ENCODE assay signal across 8 mouse cellular contexts in the genomic region with DNA sequence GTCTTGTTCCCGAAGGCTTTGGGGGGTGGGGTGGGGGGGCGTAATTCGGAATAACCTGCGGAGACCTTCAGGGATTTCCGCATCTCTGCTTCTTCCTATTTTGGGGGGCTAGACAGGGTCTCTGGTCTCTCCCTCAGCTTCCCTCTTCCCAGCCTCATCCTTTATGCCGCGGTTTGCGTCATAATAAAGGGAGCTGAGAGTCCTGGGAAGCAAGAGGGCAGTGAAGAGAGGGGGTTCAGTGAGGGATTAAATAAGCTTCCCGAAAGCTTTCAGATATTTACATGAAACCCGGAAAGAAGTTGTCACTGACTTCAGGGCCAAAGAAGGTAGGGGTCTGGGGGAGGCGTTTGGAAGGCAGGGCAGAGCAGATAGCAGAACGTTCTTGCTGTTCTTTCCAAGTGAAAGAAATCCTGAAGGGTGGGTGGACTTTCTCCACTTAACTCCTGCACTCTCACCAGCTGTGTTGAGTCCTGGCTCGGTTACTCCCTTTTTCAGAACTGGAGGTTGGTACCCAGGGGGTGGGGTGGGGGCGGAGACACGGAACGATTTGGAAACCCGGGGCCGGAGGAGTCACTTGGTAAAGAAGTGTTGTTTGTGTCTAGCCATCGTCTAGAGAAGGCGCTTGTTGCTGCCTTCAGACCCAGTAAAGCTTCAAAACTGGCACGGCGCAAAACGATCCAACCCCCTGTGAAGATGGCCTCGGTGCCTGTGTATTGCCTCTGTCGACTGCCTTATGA. TPM values are rescaled to one million over a fixed set of nuclear protein-coding genes. Genes with fewer than 3 reads are reported as not detected.
DNase-seq lines count a peak whose midpoint lies in the region; ATAC-seq and TF ChIP-seq lines count a peak whose summit lies in the region.

No protein-coding gene starts in this region.

- peak overlapping the region; percentile 97; the same call in 1 of the 2 replicates for H3K27ac ChIP-seq in forebrain, embryonic 13.5 days
- peak overlapping the region; percentile 97 for H3K27ac ChIP-seq in hindbrain, postnatal 0 days
- no peak overlapping the region for H3K27ac ChIP-seq in liver, embryonic 11.5 days (ENCODE audit: low read depth, low read length)
- peak overlapping the region; percentile 96; the same call in 1 of the 2 replicates for H3K27ac ChIP-seq in midbrain, postnatal 0 days (ENCODE audit: low read depth, low read length)

- no peak for TF ChIP-seq CTCF in hindbrain, postnatal 0 days (IDR thresholded peaks at IDR 0.05; ENCODE audit: low read depth)
- TF ChIP-seq CTCF in midbrain, postnatal 0 days (IDR thresholded peaks at IDR 0.05), result no peak

- H3K9me3 ChIP-seq in forebrain, embryonic 13.5 days (replicated peaks), result no peaks in the 10 kb centered on the region
- H3K9me3 ChIP-seq in hindbrain, postnatal 0 days (ENCODE audit: low read length), result no peaks in the 10 kb centered on the region
- no peaks in the 10 kb centered on the region for H3K9me3 ChIP-seq in liver, embryonic 11.5 days (ENCODE audit: control insufficient read depth, low read length)
- no peaks in the 10 kb centered on the region for H3K9me3 ChIP-seq in midbrain, postnatal 0 days (ENCODE audit: low read length)

- no peak for ATAC-seq in forebrain, embryonic 13.5 days
- no peak for ATAC-seq in hindbrain, postnatal 0 days
- ATAC-seq in liver, embryonic 11.5 days (replicated peaks; ENCODE audit: low FRiP score), result no peak
- no peak for ATAC-seq in midbrain, postnatal 0 days (ENCODE audit: low FRiP score)

- WGBS in forebrain, embryonic 13.5 days, result 24% methylated on average over 25 of the region's 25 CpGs
- WGBS in hindbrain, postnatal 0 days, result 29% methylated on average over 25 of the region's 25 CpGs
- 24% methylated on average over 25 of the region's 25 CpGs for WGBS in liver, embryonic 11.5 days
- 22% methylated on average over 25 of the region's 25 CpGs for WGBS in midbrain, postnatal 0 days

- DNase-seq in right cerebral cortex, adult 18-20 months, result peak; percentile 4
- no peak for DNase-seq in right cerebral cortex, postnatal 14 days
- peak; percentile 32 for DNase-seq in c-Kit-positive CD71-positive TER-119-negative erythroid progenitor cells, embryonic 14.5 days (ENCODE audit: low read depth)
- DNase-seq in hindbrain, postnatal 0 days (ENCODE audit: low spot score), result peak; percentile 25
- DNase-seq in liver, embryonic 11.5 days (ENCODE audit: low spot score), result peak; percentile 33
- peak; percentile 1 for DNase-seq in midbrain, postnatal 0 days (ENCODE audit: low spot score)
- DNase-seq in urinary bladder, postnatal 25 days (ENCODE audit: low spot score), result peak; percentile 4

- H3K4me3 ChIP-seq in forebrain, embryonic 13.5 days, result peak overlapping the region; percentile 54
- H3K4me3 ChIP-seq in hindbrain, postnatal 0 days (ENCODE audit: low read length), result peak overlapping the region; percentile 53
- peak overlapping the region; percentile 61 for H3K4me3 ChIP-seq in liver, embryonic 11.5 days (ENCODE audit: low read depth, low read length)
- H3K4me3 ChIP-seq in midbrain, postnatal 0 days (ENCODE audit: low read depth, low read length), result peak overlapping the region; percentile 49

- H3K9ac ChIP-seq in forebrain, embryonic 13.5 days, result peak overlapping the region; percentile 70
- peak overlapping the region; percentile 72 for H3K9ac ChIP-seq in hindbrain, postnatal 0 days (replicated peaks; ENCODE audit: low read length)
- H3K9ac ChIP-seq in liver, embryonic 11.5 days (ENCODE audit: low read depth, low read length), result peak overlapping the region; percentile 82
- H3K9ac ChIP-seq in midbrain, postnatal 0 days (replicated peaks; ENCODE audit: low read length, poor library complexity, severe bottlenecking), result peak overlapping the region; percentile 68

- peak overlapping the region; percentile 70 for H3K4me2 ChIP-seq in forebrain, embryonic 13.5 days
- peak overlapping the region; percentile 62 for H3K4me2 ChIP-seq in hindbrain, postnatal 0 days (ENCODE audit: low read depth, low read length)
- peak overlapping the region; percentile 74 for H3K4me2 ChIP-seq in liver, embryonic 11.5 days
- H3K4me2 ChIP-seq in midbrain, postnatal 0 days (ENCODE audit: low read depth, low read length, poor library complexity, severe bottlenecking), result peak overlapping the region; percentile 57

- 0 out of 2 replicates have a peak, but pooled peaks cover 6% of the 10 kb centered on the region for H3K4me1 ChIP-seq in forebrain, embryonic 13.5 days
- H3K4me1 ChIP-seq in hindbrain, postnatal 0 days (ENCODE audit: insufficient read depth, low read length), result no peaks in the 10 kb centered on the region
- H3K4me1 ChIP-seq in liver, embryonic 11.5 days (replicated peaks; ENCODE audit: control insufficient read depth, insufficient read depth, low read length), result peaks cover 3% of the 10 kb centered on the region; the same call in 1 of the 2 replicates
- no peaks in the 10 kb centered on the region for H3K4me1 ChIP-seq in midbrain, postnatal 0 days (ENCODE audit: insufficient read depth, low read length)

- no peaks in the 10 kb centered on the region for H3K36me3 ChIP-seq in forebrain, embryonic 13.5 days (ENCODE audit: poor library complexity, severe bottlenecking)
- no peaks in the 10 kb centered on the region for H3K36me3 ChIP-seq in hindbrain, postnatal 0 days (ENCODE audit: insufficient read depth, low read length)
- H3K36me3 ChIP-seq in liver, embryonic 11.5 days (ENCODE audit: control insufficient read depth, insufficient read depth, low read length), result no peaks in the 10 kb centered on the region
- H3K36me3 ChIP-seq in midbrain, postnatal 0 days (ENCODE audit: insufficient read depth, low read length), result no peaks in the 10 kb centered on the region

- H3K27me3 ChIP-seq in forebrain, embryonic 13.5 days, result no peaks in the 10 kb centered on the region
- no peaks in the 10 kb centered on the region for H3K27me3 ChIP-seq in hindbrain, postnatal 0 days (ENCODE audit: insufficient read depth, low read length)
- H3K27me3 ChIP-seq in liver, embryonic 11.5 days (replicated peaks; ENCODE audit: control insufficient read depth, insufficient read depth, low read length), result no peaks in the 10 kb centered on the region; the same call in 1 of the 2 replicates
- H3K27me3 ChIP-seq in midbrain, postnatal 0 days (ENCODE audit: insufficient read depth, low read length), result no peaks in the 10 kb centered on the region

RNA-seq across cellular contexts. Expression of gene Phf8, which starts 1.5 kb away (rescaled TPM):
- polyA plus RNA-seq in forebrain, embryonic 13.5 days (2015; fragmentation: Nextera tagmentation; extraction: Ambion mirVana), result 22.7 and 25.4 TPM in 2 replicates
- 12.4 and 13.1 TPM in 2 replicates for total RNA-seq in hindbrain, postnatal 0 days (2014; rRNA removed)
- 8.7 and 11.9 TPM in 2 replicates for polyA plus RNA-seq in hindbrain, postnatal 0 days (2015; fragmentation: Nextera tagmentation; extraction: Ambion mirVana)
- 10.8 and 14.2 TPM in 2 replicates for polyA plus RNA-seq in liver, embryonic 11.5 days (2014; fragmentation: Nextera tagmentation; extraction: Ambion mirVana)
- 18.1 and 23.2 TPM in 2 replicates for total RNA-seq in midbrain, postnatal 0 days (2014; rRNA removed)
- 8.6 and 9.2 TPM in 2 replicates for polyA plus RNA-seq in midbrain, postnatal 0 days (2015; fragmentation: Nextera tagmentation; extraction: Ambion mirVana)
